Mouse (Mus musculus) liver, embryonic 14.5 days (tissue): ENCODE data around the gene N4bp3.

Experiments used
- CTCF ChIP-seq: IDR thresholded peaks from 2 replicates; pipeline ENCODE4 v1.5.1; 2016; ENCODE audit warnings: antibody characterized with exemption, low read depth, control low read depth
- EP300 ChIP-seq: IDR thresholded peaks from 2 replicates; pipeline ENCODE4 v1.6.1; 2016; ENCODE audit warnings: antibody characterized with exemption, low read depth

DNA sequence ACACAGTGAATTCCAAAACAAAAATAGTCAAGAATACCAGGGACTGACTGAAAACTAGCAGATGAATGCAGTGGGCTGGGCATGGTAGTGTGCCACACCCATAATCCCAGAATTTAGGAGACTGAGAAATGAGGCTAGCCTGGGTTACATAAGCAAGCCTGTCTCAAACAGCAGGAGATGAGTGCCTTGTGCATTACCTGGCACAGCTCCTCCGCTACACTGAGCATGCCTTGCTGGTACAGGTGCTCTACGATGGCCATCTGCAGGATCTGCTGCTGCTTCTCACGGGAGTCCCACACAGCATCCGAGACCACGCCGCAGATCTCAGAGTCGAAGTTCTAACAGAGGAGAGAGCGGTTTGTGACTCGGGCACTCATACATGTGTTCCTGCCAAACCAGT is 23.2 kb downstream of the N4bp3 start:
- TF ChIP-seq CTCF (no peak), EP300 (no peak)
